Mouse (Mus musculus) hindbrain, embryonic 16.5 days (tissue): ENCODE measurements at regions not wholly inside any gene's neighbourhood (a gene's known extent, or its start where the extent isn't known, plus 50 kb on each side); places are given as distances from the start of the nearest gene placed in this dataset.

Source experiments
- ATAC-seq: fragments of 200-750 bp; cut with Nextera tagmentation; 2 replicates; pipeline ENCODE4 v1.8.0; 2017; ENCODE audit warnings: moderate TSS enrichment, moderate library complexity
- H3K27ac ChIP-seq: fragments of 300-500 bp; sonication (generic); 2 replicates; pipeline ENCODE4 v1.5.1; 2014; ENCODE audit warnings: low read depth, mild to moderate bottlenecking, control low read depth, low read length, moderate library complexity
- H3K27me3 ChIP-seq: fragments of 300-500 bp; sonication (generic); replicated peaks from 2 replicates; pipeline ENCODE4 v1.6.1; 2014; ENCODE audit warnings: low read length; ENCODE audit not compliant: control insufficient read depth, insufficient read depth
- H3K36me3 ChIP-seq: fragments of 300-500 bp; sonication (generic); 2 replicates; pipeline ENCODE4 v1.6.1; 2014; ENCODE audit warnings: mild to moderate bottlenecking, low read length, moderate library complexity, mixed read lengths; ENCODE audit not compliant: control insufficient read depth, insufficient read depth
- H3K4me1 ChIP-seq: fragments of 300-500 bp; sonication (generic); 2 replicates; pipeline ENCODE4 v1.6.1; 2014; ENCODE audit warnings: low read depth, low read length; ENCODE audit not compliant: control insufficient read depth, insufficient read depth
- H3K4me2 ChIP-seq: fragments of 300-500 bp; sonication (generic); 2 replicates; pipeline ENCODE4 v1.6.1; 2014; ENCODE audit warnings: mild to moderate bottlenecking, low read length, control low read depth, moderate library complexity
- H3K4me3 ChIP-seq: fragments of 300-500 bp; sonication (generic); 2 replicates; pipeline ENCODE4 v1.5.1; 2014; ENCODE audit warnings: mild to moderate bottlenecking, low read length, control low read depth, moderate library complexity
- H3K9ac ChIP-seq: fragments of 300-500 bp; sonication (generic); 2 replicates; pipeline ENCODE4 v1.6.1; 2014; ENCODE audit warnings: low read depth, mild to moderate bottlenecking, control low read depth, low read length, moderate library complexity
- H3K9me3 ChIP-seq: fragments of 300-500 bp; sonication (generic); 2 replicates; pipeline ENCODE4 v1.6.1; 2014; ENCODE audit warnings: mild to moderate bottlenecking, low read length, moderate library complexity; ENCODE audit not compliant: control insufficient read depth
- WGBS: fragments of 180-500 bp; shearing (Covaris S2); extraction: QIAGEN DNeasy Blood & Tissue Kit; methylation state at CpG from one replicate; pipeline ENCODE4 v1.1.7; 2014; 5-methylcytosine and 5-hydroxymethylcytosine counted together

GRCm38 (mm10) chr14:46480396-46480795 is 89.9 kb upstream of the Bmp4 start:
- Histone ChIP-seq H3K4me2 (no peak overlapping the region), H3K9ac (no peak overlapping the region), H3K27me3 (no peaks in the 10 kb centered on the region), H3K27ac (no peak overlapping the region), H3K36me3 (no peaks in the 10 kb centered on the region), H3K9me3 (no peaks in the 10 kb centered on the region), H3K4me1 (no peaks in the 10 kb centered on the region), H3K4me3 (no peak overlapping the region)
- 84% methylated on average over 7 of the region's 7 CpGs for WGBS
- no peak for ATAC-seq

GRCm38 (mm10) chr14:46475945-46476344 is 85.5 kb upstream of the Bmp4 start:
- Histone ChIP-seq H3K9ac (no peak overlapping the region), H3K4me2 (no peak overlapping the region), H3K4me3 (no peak overlapping the region), H3K36me3 (no peaks in the 10 kb centered on the region), H3K9me3 (no peaks in the 10 kb centered on the region), H3K27me3 (no peaks in the 10 kb centered on the region), H3K27ac (no peak overlapping the region), H3K4me1 (no peaks in the 10 kb centered on the region)
- no peak for ATAC-seq
- WGBS, result 69% methylated on average over 1 of the region's 1 CpGs

GRCm38 (mm10) chr14:46462967-46463366 is 72.5 kb upstream of the Bmp4 start:
- no peak for ATAC-seq
- Histone ChIP-seq H3K9me3 (no peaks in the 10 kb centered on the region), H3K4me3 (no peak overlapping the region), H3K4me1 (no peaks in the 10 kb centered on the region), H3K27me3 (no peaks in the 10 kb centered on the region), H3K4me2 (no peak overlapping the region), H3K36me3 (no peaks in the 10 kb centered on the region), H3K9ac (no peak overlapping the region), H3K27ac (no peak overlapping the region)

- no peak; the same call in 1 of the 2 replicates for ATAC-seq
- no peak overlapping the region for H3K4me2 ChIP-seq
- H3K36me3 ChIP-seq, result no peaks in the 10 kb centered on the region
- H3K9me3 ChIP-seq, result no peaks in the 10 kb centered on the region
- no peak overlapping the region for H3K4me3 ChIP-seq
- 73% methylated on average over 4 of the region's 4 CpGs for WGBS
- H3K27me3 ChIP-seq, result no peaks in the 10 kb centered on the region
- no peaks in the 10 kb centered on the region for H3K4me1 ChIP-seq
- H3K9ac ChIP-seq, result no peak overlapping the region
- no peak overlapping the region for H3K27ac ChIP-seq
These were observed 71.5 kb upstream of the Bmp4 start for GRCm38 (mm10) chr14:46461960-46462359.

GRCm38 (mm10) chr14:46454500-46454899 is 64.0 kb upstream of the Bmp4 start:
- Histone ChIP-seq H3K36me3 (no peaks in the 10 kb centered on the region), H3K9ac (no peak overlapping the region), H3K4me2 (no peak overlapping the region), H3K9me3 (no peaks in the 10 kb centered on the region), H3K27me3 (no peaks in the 10 kb centered on the region), H3K4me3 (no peak overlapping the region), H3K4me1 (no peaks in the 10 kb centered on the region), H3K27ac (no peak overlapping the region)
- 66% methylated on average over 6 of the region's 6 CpGs for WGBS
- ATAC-seq, result no peak

- 94% methylated on average over 6 of the region's 6 CpGs for WGBS
- H3K36me3 ChIP-seq, result no peaks in the 10 kb centered on the region
- no peak overlapping the region for H3K9ac ChIP-seq
- no peak overlapping the region for H3K4me2 ChIP-seq
- no peaks in the 10 kb centered on the region for H3K27me3 ChIP-seq
- no peaks in the 10 kb centered on the region for H3K4me1 ChIP-seq
- H3K9me3 ChIP-seq, result no peaks in the 10 kb centered on the region
- no peak for ATAC-seq
- no peak overlapping the region for H3K27ac ChIP-seq
- H3K4me3 ChIP-seq, result no peak overlapping the region
These were observed 51.2 kb upstream of the Bmp4 start for GRCm38 (mm10) chr14:46441696-46442095.
